Mouse (Mus musculus): ENCODE data around the gene Tmem206.

DNA sequence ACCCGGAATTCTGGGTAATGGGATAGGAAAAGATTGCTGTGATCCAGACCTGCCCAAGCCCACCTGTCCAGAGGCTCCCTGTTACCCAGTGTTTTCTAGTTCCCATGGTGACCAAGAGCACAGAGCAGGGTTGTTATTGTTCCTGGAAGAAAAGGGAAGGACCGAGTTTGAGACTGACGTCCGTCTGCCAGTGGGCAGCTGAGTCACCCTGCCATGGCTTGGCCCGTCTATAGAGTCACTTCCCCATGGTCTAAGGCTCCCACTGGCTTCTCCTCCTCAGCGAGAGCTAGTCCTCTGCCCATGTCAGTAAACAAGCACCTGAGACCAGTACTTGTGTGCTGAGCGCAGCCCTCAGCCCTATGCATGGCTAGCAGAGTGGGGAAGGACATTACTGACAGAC, 44.5 kb upstream of the Tmem206 start:
- TF ChIP-seq POLR2A (IDR thresholded peaks at IDR 0.05; ENCODE audit: insufficient read depth, low read depth, low read length): no peak
- TF ChIP-seq CTCF (IDR thresholded peaks at IDR 0.05; ENCODE audit: insufficient read depth, low read depth, low read length): no peak

Measured in olfactory bulb, adult 2 months (tissue).